8 mouse cellular contexts compared by ENCODE assay signal in the genomic region with DNA sequence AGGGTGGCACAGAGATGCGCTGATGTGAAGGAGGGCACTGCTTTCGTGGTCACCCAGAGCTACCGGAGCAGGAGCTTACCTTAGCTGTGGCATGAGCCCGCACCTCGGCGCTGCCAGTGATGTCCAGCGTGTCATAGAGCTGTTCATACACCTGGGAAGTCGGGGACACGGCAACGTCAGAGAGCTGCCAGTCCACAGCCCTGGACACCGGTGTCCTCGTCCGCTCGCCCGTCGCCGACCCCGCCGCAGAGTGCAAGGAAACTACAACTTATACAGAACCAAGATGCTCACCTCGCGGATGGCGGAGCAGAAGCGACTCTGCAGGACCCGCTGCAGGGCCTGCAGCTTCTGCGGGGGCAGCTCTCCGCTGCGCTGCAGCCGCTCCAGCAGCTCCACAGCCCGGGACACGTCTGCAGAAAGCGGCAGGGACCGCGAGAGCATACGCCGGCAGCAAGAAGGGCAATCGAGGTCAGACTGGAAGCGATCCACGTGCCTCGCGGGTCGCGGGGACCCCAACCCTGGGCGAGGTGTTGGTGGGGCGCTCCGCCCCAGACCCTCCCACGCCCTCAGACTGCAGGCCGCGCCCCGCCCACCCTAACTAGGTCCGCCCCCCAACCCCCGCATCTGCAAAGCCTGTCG. TPM values are rescaled to one million over a fixed set of nuclear protein-coding genes. Genes with fewer than 3 reads are reported as not detected.
DNase-seq lines count a peak whose midpoint lies in the region; ATAC-seq and TF ChIP-seq lines count a peak whose summit lies in the region.

No protein-coding gene starts in this region.

- H3K27ac ChIP-seq in kidney, embryonic 15.5 days = no peak overlapping the region
- no peak overlapping the region for H3K27ac ChIP-seq in bone marrow macrophage, adult 2 months (ENCODE audit: insufficient read depth, low read depth, low read length)
- no peak overlapping the region for H3K27ac ChIP-seq in forebrain, embryonic 13.5 days
- no peak overlapping the region for H3K27ac ChIP-seq in liver, embryonic 12.5 days

- H3K9ac ChIP-seq in kidney, embryonic 15.5 days = peak overlapping the region; percentile 44
- H3K9ac ChIP-seq in forebrain, embryonic 13.5 days = peak overlapping the region; percentile 69
- H3K9ac ChIP-seq in liver, embryonic 12.5 days = peak overlapping the region; percentile 69

- H3K4me3 ChIP-seq in kidney, embryonic 15.5 days (replicated peaks) = peak overlapping the region; percentile 56
- peak overlapping the region; percentile 59 for H3K4me3 ChIP-seq in bone marrow macrophage, adult 2 months (ENCODE audit: insufficient read depth, low read length)
- peak overlapping the region; percentile 46 for H3K4me3 ChIP-seq in forebrain, embryonic 13.5 days
- H3K4me3 ChIP-seq in liver, embryonic 12.5 days = peak overlapping the region; percentile 58

- peak overlapping the region; percentile 97 for H3K4me2 ChIP-seq in kidney, embryonic 15.5 days
- H3K4me2 ChIP-seq in forebrain, embryonic 13.5 days = peak overlapping the region; percentile 90
- peak overlapping the region; percentile 96 for H3K4me2 ChIP-seq in liver, embryonic 12.5 days

- no peak for DNase-seq in kidney, postnatal 25 days
- no peak for DNase-seq in adipocyte (ENCODE audit: low spot score)
- DNase-seq in thymus, postnatal 0 days (ENCODE audit: low spot score) = no peak
- DNase-seq in kidney, adult 11 months = no peak

- no peak for TF ChIP-seq POLR2A in bone marrow macrophage, adult 2 months (IDR thresholded peaks at IDR 0.05; ENCODE audit: borderline replicate concordance, low read depth, low read length)

- H3K9me3 ChIP-seq in kidney, embryonic 15.5 days (replicated peaks) = no peaks in the 10 kb centered on the region
- H3K9me3 ChIP-seq in forebrain, embryonic 13.5 days (replicated peaks) = no peaks in the 10 kb centered on the region
- H3K9me3 ChIP-seq in liver, embryonic 12.5 days (replicated peaks) = no peaks in the 10 kb centered on the region

- TF ChIP-seq CTCF in bone marrow macrophage, adult 2 months (IDR thresholded peaks at IDR 0.05; ENCODE audit: low read depth, low read length) = no peak

- peaks cover 26% of the 10 kb centered on the region for H3K36me3 ChIP-seq in kidney, embryonic 15.5 days
- peaks cover 35% of the 10 kb centered on the region for H3K36me3 ChIP-seq in forebrain, embryonic 13.5 days (ENCODE audit: poor library complexity, severe bottlenecking)
- H3K36me3 ChIP-seq in liver, embryonic 12.5 days = peaks cover 33% of the 10 kb centered on the region

- ATAC-seq in kidney, embryonic 15.5 days (replicated peaks; ENCODE audit: low FRiP score) = peak; percentile 1; the same call in 1 of the 2 replicates
- no peak; the same call in 1 of the 2 replicates for ATAC-seq in forebrain, embryonic 13.5 days
- no peak for ATAC-seq in liver, embryonic 12.5 days

- WGBS in kidney, embryonic 15.5 days = 5% methylated on average over 52 of the region's 52 CpGs
- 8% methylated on average over 52 of the region's 52 CpGs for WGBS in forebrain, embryonic 13.5 days
- WGBS in liver, embryonic 12.5 days (ENCODE audit: insufficient replicate concordance) = 10% methylated on average over 49 of the region's 52 CpGs

- H3K27me3 ChIP-seq in kidney, embryonic 15.5 days = peaks cover 41% of the 10 kb centered on the region
- H3K27me3 ChIP-seq in forebrain, embryonic 13.5 days = peaks cover 20% of the 10 kb centered on the region
- peaks cover 50% of the 10 kb centered on the region for H3K27me3 ChIP-seq in liver, embryonic 12.5 days (replicated peaks)

- H3K4me1 ChIP-seq in kidney, embryonic 15.5 days = peaks cover 40% of the 10 kb centered on the region
- H3K4me1 ChIP-seq in bone marrow macrophage, adult 2 months (ENCODE audit: control insufficient read depth, insufficient read depth, low read length) = 0 out of 2 replicates have a peak, but pooled peaks cover 3% of the 10 kb centered on the region
- H3K4me1 ChIP-seq in forebrain, embryonic 13.5 days = peaks cover 38% of the 10 kb centered on the region
- peaks cover 55% of the 10 kb centered on the region for H3K4me1 ChIP-seq in liver, embryonic 12.5 days

RNA-seq across cellular contexts. Expression of a gene that starts 0.4 kb away (rescaled TPM):
- 0.41 and 0.96 TPM in 2 replicates for polyA plus RNA-seq in kidney, embryonic 15.5 days (2015; fragmentation: Nextera tagmentation; extraction: Ambion mirVana)
- 3.0 and 3.6 TPM in 2 replicates for polyA plus RNA-seq in bone marrow macrophage, adult 2 months (2012; ENCODE audit: insufficient read depth, insufficient read length, missing spikeins)
- 2.9 and 4.5 TPM in 2 replicates for polyA plus RNA-seq in forebrain, embryonic 13.5 days (2015; fragmentation: Nextera tagmentation; extraction: Ambion mirVana)
- 0.38 TPM in 1 of 2 replicates, not detected in the other for polyA plus RNA-seq in liver, embryonic 12.5 days (2016; fragmentation: Nextera tagmentation; extraction: Ambion mirVana)
- polyA plus RNA-seq in thymus, postnatal 0 days (2015; fragmentation: Nextera tagmentation; extraction: Ambion mirVana) = 0.49 and 0.79 TPM in 2 replicates

RNA-seq across cellular contexts. Expression of a gene that starts 3.1 kb away (rescaled TPM):
- 6.7 and 7.5 TPM in 2 replicates for polyA plus RNA-seq in kidney, embryonic 15.5 days (2015; fragmentation: Nextera tagmentation; extraction: Ambion mirVana)
- 1.6 and 1.8 TPM in 2 replicates for polyA plus RNA-seq in bone marrow macrophage, adult 2 months (2012; ENCODE audit: insufficient read depth, insufficient read length, missing spikeins)
- 12.0 and 12.7 TPM in 2 replicates for polyA plus RNA-seq in forebrain, embryonic 13.5 days (2015; fragmentation: Nextera tagmentation; extraction: Ambion mirVana)
- 0.37 and 0.45 TPM in 2 replicates for polyA plus RNA-seq in liver, embryonic 12.5 days (2016; fragmentation: Nextera tagmentation; extraction: Ambion mirVana)
- polyA plus RNA-seq in thymus, postnatal 0 days (2015; fragmentation: Nextera tagmentation; extraction: Ambion mirVana) = 0.27 and 0.49 TPM in 2 replicates

RNA-seq across cellular contexts. Expression of a gene that starts 25.6 kb away (rescaled TPM):
- polyA plus RNA-seq in kidney, embryonic 15.5 days (2015; fragmentation: Nextera tagmentation; extraction: Ambion mirVana) = 225 and 242 TPM in 2 replicates
- 385 and 416 TPM in 2 replicates for polyA plus RNA-seq in bone marrow macrophage, adult 2 months (2012; ENCODE audit: insufficient read depth, insufficient read length, missing spikeins)
- polyA plus RNA-seq in forebrain, embryonic 13.5 days (2015; fragmentation: Nextera tagmentation; extraction: Ambion mirVana) = 250 and 254 TPM in 2 replicates
- polyA plus RNA-seq in liver, embryonic 12.5 days (2016; fragmentation: Nextera tagmentation; extraction: Ambion mirVana) = 170 and 179 TPM in 2 replicates
- 198 and 222 TPM in 2 replicates for polyA plus RNA-seq in thymus, postnatal 0 days (2015; fragmentation: Nextera tagmentation; extraction: Ambion mirVana)

RNA-seq across cellular contexts. Expression of a gene that starts 34.9 kb away (rescaled TPM):
- 2.1 and 2.5 TPM in 2 replicates for polyA plus RNA-seq in kidney, embryonic 15.5 days (2015; fragmentation: Nextera tagmentation; extraction: Ambion mirVana)
- polyA plus RNA-seq in bone marrow macrophage, adult 2 months (2012; ENCODE audit: insufficient read depth, insufficient read length, missing spikeins) = not detected in 2 replicates
- 0.06 TPM in 1 of 2 replicates, not detected in the other for polyA plus RNA-seq in forebrain, embryonic 13.5 days (2015; fragmentation: Nextera tagmentation; extraction: Ambion mirVana)
- 0.08 and 0.23 TPM in 2 replicates for polyA plus RNA-seq in liver, embryonic 12.5 days (2016; fragmentation: Nextera tagmentation; extraction: Ambion mirVana)
- 0.08 and 0.09 TPM in 2 replicates for polyA plus RNA-seq in thymus, postnatal 0 days (2015; fragmentation: Nextera tagmentation; extraction: Ambion mirVana)

RNA-seq across cellular contexts. Expression of a gene that starts 35.5 kb away (rescaled TPM):
- not detected in 2 replicates for polyA plus RNA-seq in kidney, embryonic 15.5 days (2015; fragmentation: Nextera tagmentation; extraction: Ambion mirVana)
- polyA plus RNA-seq in bone marrow macrophage, adult 2 months (2012; ENCODE audit: insufficient read depth, insufficient read length, missing spikeins) = not detected in 2 replicates
- not detected in 2 replicates for polyA plus RNA-seq in forebrain, embryonic 13.5 days (2015; fragmentation: Nextera tagmentation; extraction: Ambion mirVana)
- 0.05 and 0.10 TPM in 2 replicates for polyA plus RNA-seq in liver, embryonic 12.5 days (2016; fragmentation: Nextera tagmentation; extraction: Ambion mirVana)
- polyA plus RNA-seq in thymus, postnatal 0 days (2015; fragmentation: Nextera tagmentation; extraction: Ambion mirVana) = 0.14 and 0.34 TPM in 2 replicates
